Mouse (Mus musculus) ES-Bruce4 (cell line): ENCODE measurements around the gene Ppp2r2d. TPM values are rescaled to one million over a fixed set of nuclear protein-coding genes. Genes with fewer than 3 reads are reported as not detected.

Experiments used
- H3K27ac ChIP-seq: 2 replicates; pipeline ENCODE4 v1.5.1; 2012; ENCODE audit warnings: low read length, inconsistent platforms; ENCODE audit not compliant: insufficient read depth
- H3K27me3 ChIP-seq: 2 replicates; pipeline ENCODE4 v1.6.1; 2012; ENCODE audit warnings: mild to moderate bottlenecking, low read length, inconsistent platforms; ENCODE audit not compliant: control insufficient read depth, poor library complexity, insufficient read depth, severe bottlenecking
- H3K36me3 ChIP-seq: 2 replicates; pipeline ENCODE4 v1.6.1; 2012; ENCODE audit warnings: inconsistent platforms, mild to moderate bottlenecking, low read length, moderate library complexity; ENCODE audit not compliant: control insufficient read depth, poor library complexity, insufficient read depth, severe bottlenecking
- H3K4me1 ChIP-seq: one replicate; pipeline ENCODE4 v1.8.1; 2011; ENCODE audit warnings: low read length; ENCODE audit not compliant: control insufficient read depth, insufficient read depth
- H3K4me3 ChIP-seq: 2 replicates; pipeline ENCODE4 v1.5.1; 2011; ENCODE audit warnings: low read depth, mild to moderate bottlenecking, low read length
- H3K9ac ChIP-seq: 2 replicates; pipeline ENCODE4 v1.6.1; 2012; ENCODE audit warnings: low read depth, mild to moderate bottlenecking, inconsistent platforms; ENCODE audit not compliant: poor library complexity, severe bottlenecking
- H3K9me3 ChIP-seq: replicated peaks from 2 replicates; pipeline ENCODE4 v1.6.1; 2012; ENCODE audit warnings: mild to moderate bottlenecking, low read length, inconsistent platforms; ENCODE audit not compliant: control insufficient read depth, poor library complexity, insufficient read depth, severe bottlenecking
- CTCF ChIP-seq: IDR thresholded peaks from one replicate; pipeline ENCODE4 v1.8.1; 2011; ENCODE audit warnings: low read depth, low read length
- EP300 ChIP-seq: IDR thresholded peaks from 2 replicates; pipeline ENCODE4 v1.6.1; 2011; ENCODE audit warnings: low read depth, low read length; ENCODE audit not compliant: insufficient read depth
- POLR2A ChIP-seq: IDR thresholded peaks from one replicate; pipeline ENCODE4 v1.8.1; 2011; ENCODE audit warnings: low read length; ENCODE audit not compliant: insufficient read depth
- polyA plus RNA-seq: library from polyadenylated mRNA; stranded (reverse); fragments of >200 nt; gene quantifications from 2 replicates; pipeline ENCODE4 v1.2.4, GENCODE M21; 2011; ENCODE audit warnings: low read depth; ENCODE audit not compliant: missing spikeins, insufficient read depth, insufficient read length

The Ppp2r2d gene
- polyA plus RNA-seq, 1 experiment, result 88.8 TPM

DNA sequence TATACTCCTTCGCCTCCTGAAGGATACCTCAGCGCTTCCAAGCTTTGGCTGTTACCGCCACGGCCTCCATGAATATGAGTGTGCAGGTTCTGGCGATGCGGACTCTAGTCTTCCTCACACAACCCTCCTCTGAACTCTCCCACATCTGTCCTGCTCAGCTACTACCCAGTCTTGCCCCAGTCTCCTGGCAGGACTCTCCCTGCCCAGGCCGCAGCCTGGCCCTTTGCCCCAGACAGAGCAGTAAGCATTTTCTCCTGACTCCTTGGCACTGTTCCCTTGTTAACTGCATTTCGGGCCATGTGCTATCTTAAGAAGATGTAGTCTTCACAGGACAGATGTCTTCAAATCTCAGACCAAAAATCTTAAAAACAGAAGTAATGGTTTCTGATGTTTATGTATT, 75.7 kb downstream of the Ppp2r2d start:
- Histone ChIP-seq H3K9ac (no peak overlapping the region), H3K9me3 (no peaks in the 10 kb centered on the region), H3K4me3 (no peak overlapping the region), H3K27ac (no peak overlapping the region), H3K4me1 (no peaks in the 10 kb centered on the region), H3K36me3 (no peaks in the 10 kb centered on the region), H3K27me3 (no peaks in the 10 kb centered on the region)
- TF ChIP-seq POLR2A, result no peak
- TF ChIP-seq EP300, result no peak
- TF ChIP-seq CTCF, result no peak

DNA sequence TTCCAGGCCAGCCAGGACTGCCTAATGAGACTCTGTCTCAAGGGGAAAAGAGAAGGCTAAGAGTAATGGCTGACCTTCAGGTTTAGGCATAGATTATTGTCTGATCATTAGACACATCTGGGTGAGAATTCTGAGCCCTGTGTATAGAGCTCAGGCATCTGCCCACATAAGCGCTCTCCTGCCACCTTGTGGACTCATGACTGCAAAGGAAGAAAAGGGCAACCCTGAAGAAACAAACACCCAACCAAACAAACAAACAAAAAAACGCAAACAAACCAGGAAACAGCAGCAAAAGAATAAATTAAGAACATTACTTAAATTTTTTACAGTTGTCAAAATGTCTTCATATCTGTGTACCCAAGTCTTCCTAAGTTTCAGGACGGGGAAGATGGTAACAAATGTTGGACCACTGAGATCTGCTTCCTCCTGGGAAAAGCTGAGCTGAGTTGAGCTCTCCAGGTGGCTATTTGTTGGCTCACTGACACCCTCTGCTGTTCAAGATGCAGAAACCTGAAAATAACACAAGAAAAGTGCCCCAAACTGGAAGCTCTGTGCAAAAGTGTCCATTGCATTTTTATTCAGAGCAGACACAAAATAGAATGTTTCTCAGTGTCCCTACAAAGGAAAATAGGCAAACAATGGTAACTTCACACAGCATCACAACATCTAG, 78.0 kb downstream of the Ppp2r2d start:
- TF ChIP-seq EP300, result no peak
- peak; percentile 49 for TF ChIP-seq CTCF
- no peak overlapping the region for H3K9ac ChIP-seq
- H3K4me3 ChIP-seq, result no peak overlapping the region
- no peaks in the 10 kb centered on the region for H3K27me3 ChIP-seq
- H3K9me3 ChIP-seq, result no peaks in the 10 kb centered on the region
- no peak overlapping the region for H3K27ac ChIP-seq
- no peaks in the 10 kb centered on the region for H3K4me1 ChIP-seq
- no peaks in the 10 kb centered on the region for H3K36me3 ChIP-seq

DNA sequence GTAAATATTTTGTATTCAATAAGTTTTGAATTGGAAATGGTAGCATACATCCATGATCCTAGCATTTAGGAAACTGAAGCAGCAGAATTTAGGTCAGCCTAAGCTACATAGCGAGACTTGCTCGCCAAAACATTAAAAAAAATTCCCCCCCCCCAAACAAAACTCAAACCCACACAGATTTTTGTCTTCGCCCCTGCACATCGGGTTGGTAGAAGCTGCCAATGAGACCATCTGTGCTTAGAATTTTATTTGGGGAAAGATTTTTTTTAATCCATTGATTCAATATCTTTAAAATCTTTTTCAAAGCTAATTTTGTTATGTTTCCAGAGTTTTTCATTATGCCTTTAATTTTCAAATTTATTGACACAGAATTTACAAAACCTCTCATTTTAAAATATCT, 82.6 kb downstream of the Ppp2r2d start:
- Histone ChIP-seq H3K9me3 (no peaks in the 10 kb centered on the region), H3K9ac (no peak overlapping the region), H3K4me1 (no peaks in the 10 kb centered on the region), H3K27ac (no peak overlapping the region), H3K27me3 (no peaks in the 10 kb centered on the region; the same call in 1 of the 2 replicates), H3K36me3 (no peaks in the 10 kb centered on the region), H3K4me3 (no peak overlapping the region)
- no peak for TF ChIP-seq EP300
- TF ChIP-seq POLR2A, result no peak
- TF ChIP-seq CTCF, result no peak

Other genes with a start within 250 kb of the Ppp2r2d start
- 22.9 and 24.7 TPM in 2 replicates for gene Mapk1ip1, start 194 bp downstream of the Ppp2r2d start, polyA plus RNA-seq
- 70.8 and 73.7 TPM in 2 replicates for gene Bnip3, start 63.4 kb downstream of the Ppp2r2d start, polyA plus RNA-seq
- not detected in 2 replicates for gene Jakmip3, start 94.7 kb downstream of the Ppp2r2d start, polyA plus RNA-seq
- gene Dpysl4, start 239.9 kb downstream of the Ppp2r2d start, polyA plus RNA-seq, result 1.9 and 2.1 TPM in 2 replicates